Mouse (Mus musculus) ES-E14 (cell line): ENCODE results near the gene Ei24. TPM values are rescaled to one million over a fixed set of nuclear protein-coding genes. Genes with fewer than 3 reads are reported as not detected.
A peak's percentile ranks its signal among the peaks of the same experiment; 100 is the strongest.

Experiments used
- DNase-seq: peaks from one replicate; pipeline ENCODE4 v3.0.0-alpha.2; 2013; ENCODE audit warnings: low read depth, low spot score
- H3K27ac ChIP-seq: 2 replicates; pipeline ENCODE4 v1.5.1; 2012; ENCODE audit warnings: low read depth, mild to moderate bottlenecking, low read length, moderate library complexity, mixed read lengths; ENCODE audit not compliant: poor library complexity, insufficient read depth, severe bottlenecking
- H3K36me3 ChIP-seq: 2 replicates; pipeline ENCODE4 v1.6.1; 2012; ENCODE audit warnings: mild to moderate bottlenecking, low read length, moderate library complexity, mixed read lengths; ENCODE audit not compliant: control insufficient read depth, poor library complexity, insufficient read depth, severe bottlenecking
- H3K4me1 ChIP-seq, 2 experiments: fragments of 150-350 bp in 1 of 2; sonication (generic) in 1 of 2; 2 replicates each; pipeline ENCODE4 v1.6.1; 2012; ENCODE audit warnings: low read length in 2 of 2, mild to moderate bottlenecking in 1 of 2, mixed read lengths in 1 of 2; ENCODE audit not compliant: control insufficient read depth in 2 of 2, insufficient read depth in 2 of 2, poor library complexity in 1 of 2
- H3K4me3 ChIP-seq, 2 experiments: fragments of 150-350 bp in 1 of 2; sonication (generic) in 1 of 2; 2 replicates each; pipeline ENCODE4 v1.5.1; 2012; ENCODE audit warnings: low read length in 2 of 2, low read depth in 1 of 2, mild to moderate bottlenecking in 1 of 2, mixed read lengths in 1 of 2; ENCODE audit not compliant: insufficient read depth in 1 of 2, poor library complexity in 1 of 2, severe bottlenecking in 1 of 2
- H3K9ac ChIP-seq: 2 replicates; pipeline ENCODE4 v1.6.1; 2012; ENCODE audit warnings: low read depth, mild to moderate bottlenecking, low read length, mixed read lengths; ENCODE audit not compliant: poor library complexity, insufficient read depth, severe bottlenecking
- H3K9me3 ChIP-seq: fragments of 150-350 bp; sonication (generic); 2 replicates; pipeline ENCODE4 v1.6.1; 2012; ENCODE audit warnings: low read depth, mild to moderate bottlenecking, low read length; ENCODE audit not compliant: control insufficient read depth, insufficient read depth
- CHD2 ChIP-seq: IDR thresholded peaks from 2 replicates; pipeline ENCODE4 v1.6.1; 2014; ENCODE audit warnings: mild to moderate bottlenecking, low read depth, low read length, inconsistent platforms
- HCFC1 ChIP-seq: IDR thresholded peaks from 2 replicates; pipeline ENCODE4 v1.6.1; 2012; ENCODE audit warnings: low read length, inconsistent platforms, borderline replicate concordance; ENCODE audit not compliant: insufficient read depth
- MAFK ChIP-seq: IDR thresholded peaks from 2 replicates; pipeline ENCODE4 v1.6.1; 2014; ENCODE audit warnings: mild to moderate bottlenecking, low read depth, low read length, inconsistent platforms; ENCODE audit not compliant: insufficient read depth
- ZC3H11A ChIP-seq: IDR thresholded peaks from 2 replicates; pipeline ENCODE4 v1.6.1; 2012; ENCODE audit warnings: low read depth, mild to moderate bottlenecking, inconsistent platforms, low read length, borderline replicate concordance
- ZNF384 ChIP-seq: IDR thresholded peaks from 2 replicates; pipeline ENCODE4 v1.6.1; 2012; ENCODE audit warnings: low read depth, low read length, inconsistent platforms
- in situ Hi-C, 2 experiments: fragments of 600-800 bp; cut with MboI; formaldehyde crosslinking; loops; one replicate each; pipeline ENCODE4 v1.15.1; 2025; ENCODE audit warnings: low sequenced_read_pairs in 2 of 2, inconsistent platforms in 1 of 2; ENCODE audit not compliant: unreplicated experiment in 2 of 2
- total RNA-seq: library from RNA; depleted of rRNA; stranded (reverse); fragments of 300-350 nt; gene quantifications from 2 replicates; pipeline ENCODE4 v1.2.3, GENCODE M21; 2012

Gene Ei24
- total RNA-seq, 1 experiment = 105 TPM

DNA sequence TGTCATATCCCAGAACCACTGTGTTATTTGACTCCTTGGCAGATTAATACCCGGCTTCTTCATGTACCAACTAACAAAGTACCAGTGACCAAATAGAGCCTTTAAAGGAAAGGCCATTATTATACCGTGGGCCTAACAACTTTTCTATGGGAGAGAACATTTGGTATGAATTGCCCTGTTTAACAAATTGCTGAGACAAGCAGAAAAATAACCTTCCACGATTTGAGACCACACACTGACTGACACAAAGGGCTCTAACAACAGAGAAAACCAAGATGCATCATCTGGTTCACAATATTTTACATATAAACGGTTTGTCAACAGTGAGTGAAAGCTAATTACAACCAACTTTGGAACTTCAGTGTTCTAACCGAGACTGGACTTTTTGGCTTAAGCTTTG lies 969 bp downstream of the Ei24 start:
- peaks cover 14 to 18% of the 10 kb centered on the region in 2 experiments for H3K4me1 ChIP-seq
- H3K4me3 ChIP-seq = peak overlapping the region; percentile 98
- no peak for DNase-seq
- TF ChIP-seq HCFC1 (no peak), CHD2 (no peak), MAFK (peak; percentile 73), ZC3H11A (no peak)
- peaks cover 12% of the 10 kb centered on the region for H3K36me3 ChIP-seq
- H3K9me3 ChIP-seq = no peaks in the 10 kb centered on the region
- in situ Hi-C loops = no loop called here
- H3K27ac ChIP-seq = peak overlapping the region; percentile 80; the same call in 1 of the 2 replicates
- H3K9ac ChIP-seq = peak overlapping the region; percentile 97; the same call in 1 of the 2 replicates

DNA sequence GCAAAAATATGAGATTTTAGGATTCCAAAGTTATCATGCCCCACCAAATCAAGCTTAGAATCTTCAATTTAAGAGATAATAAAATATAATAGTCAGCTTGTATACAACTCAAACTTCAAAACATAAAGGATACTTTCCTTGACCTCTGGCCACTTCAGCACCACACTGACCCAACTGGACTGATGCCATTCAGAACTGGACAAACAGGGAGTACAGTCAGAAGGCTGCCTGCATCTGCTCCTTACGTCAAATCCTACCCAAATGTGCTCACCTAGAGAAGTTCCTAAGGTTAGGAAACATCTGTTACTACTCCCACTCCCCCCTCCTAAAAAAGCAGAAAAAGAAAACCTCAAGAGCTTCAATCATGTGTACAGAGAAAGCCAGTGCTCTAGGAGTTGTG lies 1.6 kb downstream of the Ei24 start:
- in situ Hi-C loops = no loop called here
- Histone ChIP-seq H3K9me3 (no peaks in the 10 kb centered on the region), H3K9ac (no peak overlapping the region; the same call in 1 of the 2 replicates), H3K4me3 (peak overlapping the region; percentile 98; a peak in 3 of 4 replicates), H3K4me1 (peaks cover 14 to 18% of the 10 kb centered on the region in 2 experiments), H3K36me3 (peaks cover 17% of the 10 kb centered on the region), H3K27ac (no peak overlapping the region; the same call in 1 of the 2 replicates)
- TF ChIP-seq CHD2 (no peak), MAFK (no peak)
- no peak for DNase-seq

DNA sequence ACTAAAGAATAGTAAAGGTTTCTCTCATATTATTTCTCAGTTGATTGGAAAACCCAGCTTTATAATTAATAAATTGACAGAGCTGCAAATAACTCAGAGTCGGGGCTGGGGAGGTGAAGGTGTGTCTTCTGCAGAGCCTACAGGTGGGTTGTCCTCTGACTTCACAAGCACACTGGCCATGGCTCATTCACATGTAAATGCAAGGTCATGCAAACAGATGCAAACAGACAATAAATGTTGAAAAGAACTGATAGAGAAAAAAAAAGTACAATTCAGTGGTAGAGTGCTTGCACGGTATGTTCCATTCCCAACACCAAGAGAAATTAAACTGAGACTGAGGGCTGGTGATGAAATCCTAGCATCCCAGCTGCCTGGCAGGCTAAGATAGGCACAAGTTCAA lies 2.7 kb downstream of the Ei24 start:
- Histone ChIP-seq H3K27ac (no peak overlapping the region; the same call in 1 of the 2 replicates), H3K36me3 (peaks cover 24% of the 10 kb centered on the region), H3K9ac (no peak overlapping the region), H3K9me3 (no peaks in the 10 kb centered on the region), H3K4me1 (peaks cover 10 to 14% of the 10 kb centered on the region in 2 experiments), H3K4me3 (peak overlapping the region; percentile 40 to 47)
- in situ Hi-C loops = no loop called here
- TF ChIP-seq CHD2 = no peak
- peak; percentile 69 for TF ChIP-seq ZNF384
- no peak for TF ChIP-seq MAFK
- no peak for TF ChIP-seq ZC3H11A
- no peak for TF ChIP-seq HCFC1
- no peak for DNase-seq

DNA sequence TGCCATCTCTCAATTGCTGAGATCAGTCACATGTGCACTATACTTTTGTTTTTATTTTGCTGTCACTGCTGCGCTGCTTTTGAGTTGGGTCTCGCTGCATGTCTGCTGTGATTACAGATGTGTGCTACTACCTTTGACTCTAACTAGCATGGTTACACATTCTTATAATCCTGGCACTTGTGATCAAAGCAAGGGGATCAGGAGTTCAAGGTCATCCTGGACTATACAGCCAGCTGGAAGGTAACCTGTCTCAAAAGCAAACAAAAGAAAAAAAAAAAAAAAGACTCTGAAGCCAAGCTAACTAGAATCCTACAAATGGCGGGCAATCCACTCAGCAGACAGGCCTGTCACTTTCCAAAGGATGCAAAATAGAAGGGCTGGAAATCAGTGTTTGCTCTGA lies 5.0 kb downstream of the Ei24 start:
- no peak for DNase-seq
- H3K9me3 ChIP-seq = no peaks in the 10 kb centered on the region
- H3K27ac ChIP-seq = no peak overlapping the region
- peaks cover 6 to 7% of the 10 kb centered on the region in 2 experiments for H3K4me1 ChIP-seq
- no peak overlapping the region; the same call in 1 of the 2 replicates for H3K9ac ChIP-seq
- no peak overlapping the region for H3K4me3 ChIP-seq
- peaks cover 34% of the 10 kb centered on the region for H3K36me3 ChIP-seq
- TF ChIP-seq HCFC1 (no peak), CHD2 (no peak), MAFK (no peak), ZC3H11A (no peak), ZNF384 (no peak)
- in situ Hi-C loops = no loop called here

DNA sequence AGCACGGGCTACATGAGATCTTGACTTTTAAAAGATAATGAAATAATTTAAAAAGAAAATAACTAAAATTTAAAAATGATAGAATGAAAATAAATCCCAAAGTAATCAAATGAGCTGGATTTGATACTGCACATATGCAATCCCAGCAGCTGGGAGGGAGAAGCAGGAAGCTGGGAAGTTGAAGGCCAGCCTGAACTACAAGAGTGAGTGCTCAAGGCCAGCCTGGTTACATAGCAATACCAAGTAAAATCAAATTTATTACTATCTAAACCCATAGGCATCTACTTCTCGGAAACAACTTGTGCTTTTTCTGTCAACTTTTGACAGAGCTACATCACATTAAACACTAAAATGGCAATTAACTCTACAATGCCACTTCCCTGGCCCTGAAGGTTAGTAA lies 13.3 kb downstream of the Ei24 start:
- Histone ChIP-seq H3K4me1 (no peaks in the 10 kb centered on the region), H3K36me3 (peaks cover 42% of the 10 kb centered on the region), H3K9me3 (no peaks in the 10 kb centered on the region), H3K4me3 (no peak overlapping the region), H3K27ac (no peak overlapping the region), H3K9ac (no peak overlapping the region)
- TF ChIP-seq CHD2 = no peak
- TF ChIP-seq HCFC1 = no peak
- DNase-seq = no peak
- in situ Hi-C loops = no loop called here
